Mouse (Mus musculus): ENCODE measurements at regions not wholly inside any gene's neighbourhood (a gene's known extent, or its start where the extent isn't known, plus 50 kb on each side); places are given as distances from the start of the nearest gene placed in this dataset.

- Histone ChIP-seq H3K4me2 (no peak overlapping the region), H3K36me3 (no peaks in the 10 kb centered on the region), H3K4me1 (replicated peaks) (no peaks in the 10 kb centered on the region), H3K27me3 (no peaks in the 10 kb centered on the region), H3K9me3 (no peaks in the 10 kb centered on the region), H3K27ac (no peak overlapping the region), H3K9ac (no peak overlapping the region), H3K4me3 (no peak overlapping the region)
- ATAC-seq (ENCODE audit: low FRiP score): no peak
- 91% methylated on average over 6 of the region's 6 CpGs for WGBS
Measured at GRCm38 (mm10) chr1:185866612-185867011, 250.5 kb downstream of the Lyplal1 start.

- no peak overlapping the region for H3K9ac ChIP-seq
- WGBS: 85% methylated on average over 4 of the region's 4 CpGs
- H3K36me3 ChIP-seq: no peaks in the 10 kb centered on the region
- H3K27me3 ChIP-seq: no peaks in the 10 kb centered on the region
- no peak overlapping the region for H3K27ac ChIP-seq
- ATAC-seq (ENCODE audit: low FRiP score): no peak
- H3K9me3 ChIP-seq: no peaks in the 10 kb centered on the region
- H3K4me1 ChIP-seq (replicated peaks): no peaks in the 10 kb centered on the region
- no peak overlapping the region for H3K4me2 ChIP-seq
- no peak overlapping the region for H3K4me3 ChIP-seq
Measured at GRCm38 (mm10) chr1:185867018-185867417, 250.1 kb downstream of the Lyplal1 start.

- H3K4me2 ChIP-seq: no peak overlapping the region
Measured at GRCm38 (mm10) chr1:185868721-185869120, 248.4 kb downstream of the Lyplal1 start.

GRCm38 (mm10) chr1:185887031-185887430 lies 230.1 kb downstream of the Lyplal1 start:
- Histone ChIP-seq H3K36me3 (no peaks in the 10 kb centered on the region), H3K27ac (no peak overlapping the region), H3K4me1 (replicated peaks) (no peaks in the 10 kb centered on the region), H3K9me3 (no peaks in the 10 kb centered on the region), H3K27me3 (no peaks in the 10 kb centered on the region), H3K4me2 (no peak overlapping the region), H3K9ac (no peak overlapping the region), H3K4me3 (no peak overlapping the region)
- 100% methylated on average over 1 of the region's 1 CpGs for WGBS
- no peak for ATAC-seq (ENCODE audit: low FRiP score)

More at GRCm38 (mm10) chr1:185868721-185869120, 248.4 kb downstream of the Lyplal1 start:
- ATAC-seq (ENCODE audit: low FRiP score): no peak
- no peak overlapping the region for H3K27ac ChIP-seq
- H3K9me3 ChIP-seq: no peaks in the 10 kb centered on the region
- no peaks in the 10 kb centered on the region for H3K36me3 ChIP-seq
- H3K4me3 ChIP-seq: no peak overlapping the region
- no peaks in the 10 kb centered on the region for H3K27me3 ChIP-seq
- no peaks in the 10 kb centered on the region for H3K4me1 ChIP-seq (replicated peaks)
- H3K9ac ChIP-seq: no peak overlapping the region
- 81% methylated on average over 4 of the region's 4 CpGs for WGBS

GRCm38 (mm10) chr1:185891814-185892213 lies 225.3 kb downstream of the Lyplal1 start:
- H3K9me3 ChIP-seq: no peaks in the 10 kb centered on the region
- no peak overlapping the region for H3K4me2 ChIP-seq
- no peaks in the 10 kb centered on the region for H3K27me3 ChIP-seq
- ATAC-seq (ENCODE audit: low FRiP score): no peak
- H3K27ac ChIP-seq: no peak overlapping the region
- H3K9ac ChIP-seq: no peak overlapping the region
- 79% methylated on average over 4 of the region's 4 CpGs for WGBS
- no peaks in the 10 kb centered on the region for H3K36me3 ChIP-seq
- no peak overlapping the region for H3K4me3 ChIP-seq
- no peaks in the 10 kb centered on the region for H3K4me1 ChIP-seq (replicated peaks)

GRCm38 (mm10) chr1:185893421-185893820 lies 223.7 kb downstream of the Lyplal1 start:
- H3K9me3 ChIP-seq: no peaks in the 10 kb centered on the region
- H3K27ac ChIP-seq: no peak overlapping the region
- no peak overlapping the region for H3K4me2 ChIP-seq
- H3K27me3 ChIP-seq: no peaks in the 10 kb centered on the region
- no peaks in the 10 kb centered on the region for H3K4me1 ChIP-seq (replicated peaks)
- ATAC-seq (ENCODE audit: low FRiP score): no peak
- H3K9ac ChIP-seq: no peak overlapping the region
- H3K4me3 ChIP-seq: no peak overlapping the region
- 58% methylated on average over 4 of the region's 4 CpGs for WGBS
- no peaks in the 10 kb centered on the region for H3K36me3 ChIP-seq

GRCm38 (mm10) chr1:185898475-185898874 lies 218.6 kb downstream of the Lyplal1 start:
- Histone ChIP-seq H3K4me1 (replicated peaks) (no peaks in the 10 kb centered on the region), H3K9me3 (no peaks in the 10 kb centered on the region; the same call in 1 of the 2 replicates), H3K27me3 (no peaks in the 10 kb centered on the region), H3K4me2 (no peak overlapping the region), H3K36me3 (no peaks in the 10 kb centered on the region), H3K9ac (no peak overlapping the region), H3K27ac (no peak overlapping the region), H3K4me3 (no peak overlapping the region)
- no peak for ATAC-seq (ENCODE audit: low FRiP score)
- 78% methylated on average over 9 of the region's 9 CpGs for WGBS

GRCm38 (mm10) chr1:185900316-185900715 lies 216.8 kb downstream of the Lyplal1 start:
- no peak for ATAC-seq (ENCODE audit: low FRiP score)
- Histone ChIP-seq H3K9me3 (no peaks in the 10 kb centered on the region; the same call in 1 of the 2 replicates), H3K4me1 (replicated peaks) (no peaks in the 10 kb centered on the region), H3K27me3 (no peaks in the 10 kb centered on the region), H3K36me3 (no peaks in the 10 kb centered on the region), H3K4me2 (no peak overlapping the region), H3K27ac (no peak overlapping the region), H3K4me3 (no peak overlapping the region), H3K9ac (no peak overlapping the region)
- 92% methylated on average over 3 of the region's 3 CpGs for WGBS

- Histone ChIP-seq H3K9me3 (no peaks in the 10 kb centered on the region; the same call in 1 of the 2 replicates), H3K4me2 (no peak overlapping the region), H3K9ac (no peak overlapping the region), H3K27ac (no peak overlapping the region), H3K4me1 (replicated peaks) (no peaks in the 10 kb centered on the region), H3K4me3 (no peak overlapping the region), H3K36me3 (no peaks in the 10 kb centered on the region), H3K27me3 (no peaks in the 10 kb centered on the region)
- WGBS: 91% methylated on average over 3 of the region's 3 CpGs
- ATAC-seq (ENCODE audit: low FRiP score): no peak
Measured at GRCm38 (mm10) chr1:185902395-185902794, 214.7 kb downstream of the Lyplal1 start.

GRCm38 (mm10) chr1:185905666-185906065 lies 211.4 kb downstream of the Lyplal1 start:
- Histone ChIP-seq H3K27me3 (no peaks in the 10 kb centered on the region), H3K9me3 (no peaks in the 10 kb centered on the region; the same call in 1 of the 2 replicates), H3K4me3 (no peak overlapping the region), H3K9ac (no peak overlapping the region), H3K4me2 (no peak overlapping the region), H3K27ac (no peak overlapping the region), H3K4me1 (replicated peaks) (no peaks in the 10 kb centered on the region), H3K36me3 (no peaks in the 10 kb centered on the region)
- 85% methylated on average over 7 of the region's 7 CpGs for WGBS
- ATAC-seq (ENCODE audit: low FRiP score): no peak

- no peak for ATAC-seq (ENCODE audit: low FRiP score)
- Histone ChIP-seq H3K4me2 (no peak overlapping the region), H3K27me3 (no peaks in the 10 kb centered on the region), H3K9me3 (no peaks in the 10 kb centered on the region), H3K4me1 (replicated peaks) (no peaks in the 10 kb centered on the region), H3K9ac (no peak overlapping the region), H3K27ac (0 out of 2 replicates have a peak overlapping the region, but pooled peaks have one; percentile 13), H3K36me3 (no peaks in the 10 kb centered on the region), H3K4me3 (no peak overlapping the region)
- WGBS: 67% methylated on average over 2 of the region's 2 CpGs
Measured at GRCm38 (mm10) chr1:185915579-185915978, 201.5 kb downstream of the Lyplal1 start.

- no peaks in the 10 kb centered on the region for H3K9me3 ChIP-seq
- H3K9ac ChIP-seq: no peak overlapping the region
- no peak overlapping the region for H3K4me2 ChIP-seq
- no peaks in the 10 kb centered on the region for H3K27me3 ChIP-seq
- WGBS: 95% methylated on average over 1 of the region's 1 CpGs
- no peaks in the 10 kb centered on the region for H3K4me1 ChIP-seq (replicated peaks)
- no peak overlapping the region for H3K4me3 ChIP-seq
- H3K36me3 ChIP-seq: no peaks in the 10 kb centered on the region
- ATAC-seq (ENCODE audit: low FRiP score): no peak
- no peak overlapping the region for H3K27ac ChIP-seq
Measured at GRCm38 (mm10) chr1:185918663-185919062, 198.4 kb downstream of the Lyplal1 start.

GRCm38 (mm10) chr1:185923723-185924122 lies 193.4 kb downstream of the Lyplal1 start:
- H3K9me3 ChIP-seq: no peaks in the 10 kb centered on the region
- H3K4me1 ChIP-seq (replicated peaks): no peaks in the 10 kb centered on the region
- H3K9ac ChIP-seq: no peak overlapping the region
- H3K4me2 ChIP-seq: no peak overlapping the region
- H3K36me3 ChIP-seq: no peaks in the 10 kb centered on the region
- no peak overlapping the region for H3K27ac ChIP-seq
- no peaks in the 10 kb centered on the region for H3K27me3 ChIP-seq
- WGBS: 78% methylated on average over 2 of the region's 2 CpGs
- H3K4me3 ChIP-seq: no peak overlapping the region
- ATAC-seq (ENCODE audit: low FRiP score): no peak

All from hindbrain, embryonic 13.5 days (tissue).